Mouse (Mus musculus): ENCODE data around the gene Pianp.

Pianp gene

GRCm38 (mm10) chr6:125008586-125009128 is 12.2 kb downstream of the Pianp start:
- DNase-seq (ENCODE audit: low spot score), result peak; percentile 97

DNA sequence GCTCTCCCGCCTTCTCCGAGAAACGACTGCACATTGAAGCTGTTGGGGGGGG is 12.5 kb downstream of the Pianp start, which contains the start of gene Zfp384:
TSS of gene Zfp384 (plus strand) at position 17 of the 52 bp plus-strand sequence.
- no peak for DNase-seq (ENCODE audit: low spot score)

DNA sequence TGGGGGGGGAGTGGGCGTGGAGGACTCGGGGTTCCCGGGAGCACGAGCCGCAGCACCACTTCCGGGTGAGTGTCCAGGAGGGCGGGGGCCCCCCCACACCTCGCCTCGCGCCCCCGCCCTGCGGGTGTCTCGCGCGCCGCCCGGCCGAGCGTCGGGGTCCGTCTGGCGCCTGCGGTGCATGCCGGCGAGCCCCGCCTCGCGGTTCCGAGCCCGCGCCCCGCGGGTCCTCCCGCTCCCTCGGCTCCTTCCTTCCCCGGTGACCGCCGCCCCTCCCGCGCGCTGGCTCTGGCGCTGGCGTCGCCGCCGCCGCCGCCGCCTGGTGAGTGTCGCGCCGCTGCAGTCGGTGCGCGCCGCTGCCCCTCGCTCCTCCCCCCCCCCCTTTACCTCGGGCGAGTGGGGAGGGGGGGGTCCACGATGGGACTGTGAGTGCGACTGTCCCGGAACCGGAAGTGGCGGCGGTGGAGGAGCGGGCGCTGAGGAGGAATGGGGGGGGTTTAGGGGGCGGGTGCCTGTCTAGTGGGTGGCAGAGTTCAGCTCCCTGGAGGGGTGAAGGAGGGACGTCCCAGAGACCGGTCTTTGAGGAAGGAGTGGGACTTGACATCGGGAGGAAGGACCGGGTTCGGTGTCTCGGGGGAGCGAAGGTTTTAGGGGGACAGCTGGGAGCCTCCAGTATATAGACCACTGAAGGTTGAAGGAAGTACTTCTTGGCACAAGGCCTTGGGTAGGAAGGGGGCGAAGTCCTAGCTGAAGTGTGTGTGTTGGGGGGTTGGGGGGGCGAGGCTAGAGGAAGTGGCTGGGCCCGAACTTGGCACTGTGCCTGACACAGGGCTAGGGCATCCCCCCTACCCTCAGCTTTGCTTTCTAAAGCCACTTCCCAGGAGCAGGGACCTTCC is 12.9 kb downstream of the Pianp start:
- DNase-seq (ENCODE audit: low spot score), result peak; percentile 81

GRCm38 (mm10) chr6:125017682-125018081 is 21.2 kb downstream of the Pianp start:
- no peak for DNase-seq (ENCODE audit: low spot score)

DNA sequence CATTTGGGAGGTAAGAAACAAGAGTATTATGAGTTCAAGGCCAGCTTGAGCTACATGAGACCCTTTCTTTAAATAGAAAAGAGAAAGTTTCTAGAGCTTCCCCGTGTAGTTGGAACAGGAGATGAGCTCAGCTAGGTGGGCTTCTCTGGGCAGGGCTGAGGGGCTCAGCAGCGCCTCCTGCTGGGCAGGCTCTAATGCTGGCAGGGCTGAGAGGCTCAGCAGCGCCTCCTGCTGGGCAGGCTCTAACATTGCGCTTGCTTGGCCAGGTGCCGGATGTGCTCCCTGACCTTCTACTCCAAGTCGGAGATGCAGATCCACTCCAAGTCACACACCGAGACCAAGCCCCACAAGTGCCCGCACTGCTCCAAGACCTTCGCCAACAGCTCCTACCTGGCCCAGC is 34.0 kb downstream of the Pianp start:
- peak; percentile 82 for DNase-seq (ENCODE audit: low spot score)

DNA sequence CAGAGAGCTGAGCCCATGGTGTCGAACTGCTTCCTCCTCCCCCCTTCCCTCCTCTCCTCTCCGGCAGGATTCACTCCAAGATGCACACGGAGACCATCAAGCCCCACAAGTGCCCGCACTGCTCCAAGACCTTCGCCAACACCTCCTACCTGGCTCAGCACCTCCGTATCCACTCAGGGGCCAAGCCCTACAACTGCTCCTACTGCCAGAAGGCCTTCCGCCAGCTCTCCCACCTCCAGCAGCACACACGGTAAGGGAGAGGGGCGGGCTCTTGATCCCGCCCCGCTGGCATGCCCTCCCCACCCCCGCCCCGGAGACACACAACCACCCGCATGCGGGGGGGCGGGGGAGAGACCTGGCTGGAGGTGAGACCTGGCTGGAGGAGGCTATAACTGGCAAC is 35.1 kb downstream of the Pianp start:
- no peak for DNase-seq (ENCODE audit: low spot score)

DNA sequence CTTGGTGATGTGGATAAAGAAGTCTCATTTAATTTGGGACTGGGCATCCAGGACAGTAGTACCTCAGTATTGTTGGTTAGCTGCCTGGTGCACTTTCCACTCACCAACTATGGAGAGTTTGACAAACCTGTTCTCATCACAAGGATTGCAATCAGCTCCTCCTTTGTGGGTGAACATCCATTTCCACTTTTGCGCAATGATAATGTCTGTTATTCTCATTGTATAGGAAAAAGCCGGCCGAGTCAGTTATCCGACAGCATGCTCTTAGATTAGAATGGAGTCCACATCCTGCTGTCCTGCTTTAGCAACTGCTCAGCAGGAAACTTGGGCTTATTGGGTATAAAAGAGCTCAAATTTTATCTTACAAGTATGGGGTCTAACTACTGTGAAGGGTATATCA is 42.2 kb downstream of the Pianp start:
- DNase-seq (ENCODE audit: low spot score), result no peak

DNA sequence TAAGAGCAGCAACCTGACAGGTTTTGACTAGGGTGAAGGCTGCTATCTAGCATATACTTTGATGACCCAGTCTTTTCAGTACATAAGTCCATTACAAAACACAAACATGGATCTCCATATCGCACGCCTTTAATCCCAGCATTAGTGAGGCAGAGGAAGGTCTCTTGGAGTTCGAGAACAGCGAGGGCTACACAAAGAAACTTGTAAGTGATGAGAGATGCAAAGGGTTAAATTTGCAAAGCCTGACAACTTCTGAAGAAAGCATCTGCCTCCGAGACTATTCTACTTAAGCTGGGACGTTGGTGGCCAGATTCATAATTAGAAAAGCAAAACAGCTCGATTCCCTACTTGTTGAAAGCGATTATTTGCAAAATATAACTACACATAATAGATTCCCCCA is 42.6 kb downstream of the Pianp start:
- DNase-seq (ENCODE audit: low spot score), result no peak

- peak; percentile 96 for DNase-seq (ENCODE audit: low spot score)
These were observed 43.1 kb downstream of the Pianp start, which contains the start of gene Ing4 for GRCm38 (mm10) chr6:125039533-125040153. Gene Ing4 (plus strand): TSS chr6:125039760.

- no peak for DNase-seq (ENCODE audit: low spot score)
These were observed 43.7 kb downstream of the Pianp start for GRCm38 (mm10) chr6:125040221-125040620.

- DNase-seq (ENCODE audit: low spot score), result no peak
These were observed 44.6 kb downstream of the Pianp start for GRCm38 (mm10) chr6:125041047-125041446.

GRCm38 (mm10) chr6:125042081-125042480 is 45.6 kb downstream of the Pianp start:
- no peak for DNase-seq (ENCODE audit: low spot score)

- DNase-seq (ENCODE audit: low spot score), result peak; percentile 90
These were observed 50.2 kb downstream of the Pianp start for GRCm38 (mm10) chr6:125046691-125047090.

DNA sequence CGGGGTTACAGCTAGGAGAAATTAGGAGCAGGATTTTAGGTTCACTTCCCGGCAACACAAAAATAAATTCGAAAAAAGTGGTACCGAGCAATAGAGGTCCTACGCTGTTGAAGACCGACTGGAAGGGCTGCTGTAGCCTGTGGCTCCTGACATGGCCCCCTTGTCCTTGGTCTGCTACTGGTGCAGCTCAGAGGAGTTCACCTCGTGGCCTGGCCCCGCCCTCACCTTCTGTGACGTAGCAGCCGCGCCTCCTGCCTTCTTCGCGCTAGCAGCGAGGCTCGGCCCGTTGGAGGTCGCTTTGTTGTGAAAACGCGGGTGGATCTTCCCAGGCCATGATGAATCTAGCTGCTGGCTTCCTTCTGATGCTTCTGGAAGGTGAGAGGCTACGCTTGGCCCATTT is 53.2 kb downstream of the Pianp start, which contains the start of gene Acrbp:
TSS of gene Acrbp (plus strand) at position 12 of the 400 bp plus-strand sequence.
- DNase-seq (ENCODE audit: low spot score), result no peak

GRCm38 (mm10) chr6:125051237-125051636 is 54.7 kb downstream of the Pianp start:
- peak; percentile 44 for DNase-seq (ENCODE audit: low spot score)
